Mouse (Mus musculus): ENCODE data around the gene Igdcc3.
A peak's percentile ranks its signal among the peaks of the same experiment; 100 is the strongest.

Gene Igdcc3

DNA sequence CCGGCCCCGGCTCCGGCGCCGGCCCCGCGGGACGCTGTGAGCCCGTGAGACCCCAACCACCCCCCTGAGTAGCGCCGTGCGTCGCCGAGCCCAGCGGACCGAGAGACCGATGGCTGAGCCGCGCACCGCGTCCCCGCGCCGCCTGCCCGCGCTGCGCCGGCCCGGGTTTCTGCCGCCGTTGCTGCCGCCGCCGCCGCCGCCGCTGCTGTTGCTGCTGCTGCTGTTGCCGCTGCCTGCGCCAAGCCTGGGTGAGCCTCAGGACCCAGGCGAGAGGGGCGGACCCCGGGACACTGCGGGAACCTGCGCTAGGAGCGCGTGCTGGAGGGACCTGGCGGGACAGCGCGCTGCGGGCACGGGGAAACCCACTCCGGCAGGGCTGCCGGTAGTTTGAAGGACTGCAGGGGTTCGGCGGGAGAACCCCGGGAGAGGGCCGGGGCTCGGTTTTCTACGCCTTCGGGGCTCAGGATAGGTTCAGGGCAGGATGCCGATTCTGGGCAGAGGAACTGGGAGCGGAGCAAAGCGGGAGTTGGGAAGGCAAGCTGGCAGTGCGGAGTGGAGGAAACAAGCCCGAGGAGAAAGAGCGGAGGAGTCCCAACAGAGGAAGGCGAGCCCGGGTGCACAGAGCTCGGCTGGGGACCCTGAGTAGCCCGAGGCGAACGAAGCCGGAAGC lies 452 bp downstream of the Igdcc3 start:
- DNase-seq = peak; percentile 62

DNA sequence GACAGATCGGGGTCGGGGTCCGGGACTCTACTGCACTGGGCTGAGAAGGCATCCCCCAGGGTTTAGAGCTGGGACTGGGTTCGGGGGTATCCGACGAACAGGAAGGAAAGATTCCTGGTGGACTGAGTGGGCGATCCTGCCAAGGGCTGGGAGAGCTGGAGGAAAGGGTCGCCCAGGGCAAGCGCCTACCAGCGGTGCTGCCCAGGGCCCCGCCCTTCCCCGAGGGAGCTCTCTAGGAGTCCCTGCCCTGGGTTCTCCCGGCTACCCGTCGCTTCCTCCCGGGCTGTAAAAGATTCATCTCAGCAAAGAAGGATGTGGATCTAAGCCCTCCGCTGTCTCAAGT lies 958 bp downstream of the Igdcc3 start:
- no peak for DNase-seq

DNA sequence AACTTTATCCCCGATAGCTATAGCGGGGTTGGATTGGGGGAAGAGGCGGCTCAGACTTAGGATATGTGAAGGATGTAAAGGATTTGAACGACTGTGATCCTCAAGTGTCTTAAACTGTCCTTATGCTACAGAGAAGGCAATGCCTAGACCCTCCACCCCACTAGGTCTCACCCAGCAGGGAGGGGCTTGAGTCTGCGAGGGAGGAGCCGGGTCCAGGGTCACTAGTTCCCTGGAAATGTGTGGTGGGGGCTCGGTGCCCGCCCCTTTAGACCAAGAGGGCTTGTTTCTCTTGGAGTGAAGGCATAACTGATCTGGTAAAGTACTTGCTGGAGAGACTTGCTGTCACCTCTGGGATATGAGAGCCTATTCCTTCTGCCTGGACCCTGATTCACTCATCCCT lies 1.4 kb downstream of the Igdcc3 start:
- no peak for DNase-seq

DNA sequence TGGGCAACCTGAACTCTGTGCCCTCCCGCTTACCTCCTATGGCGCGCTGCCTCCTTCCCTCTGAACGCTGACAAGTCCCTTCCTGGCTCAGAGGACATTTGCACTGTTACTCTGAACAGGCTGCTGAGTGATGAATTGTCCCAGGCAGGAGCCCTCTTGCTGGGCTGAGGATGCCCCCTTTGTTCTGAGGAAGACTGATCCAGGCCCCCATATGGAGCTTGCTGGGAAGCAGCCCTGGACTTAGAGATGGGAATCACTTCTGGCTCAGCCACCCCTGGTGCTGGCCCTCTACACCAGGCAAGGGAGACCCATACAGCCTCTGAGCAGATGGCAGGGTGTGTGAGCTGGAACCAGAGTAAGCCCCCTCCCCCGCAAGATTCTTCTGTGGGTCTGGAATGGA lies 5.0 kb downstream of the Igdcc3 start:
- DNase-seq = no peak

DNA sequence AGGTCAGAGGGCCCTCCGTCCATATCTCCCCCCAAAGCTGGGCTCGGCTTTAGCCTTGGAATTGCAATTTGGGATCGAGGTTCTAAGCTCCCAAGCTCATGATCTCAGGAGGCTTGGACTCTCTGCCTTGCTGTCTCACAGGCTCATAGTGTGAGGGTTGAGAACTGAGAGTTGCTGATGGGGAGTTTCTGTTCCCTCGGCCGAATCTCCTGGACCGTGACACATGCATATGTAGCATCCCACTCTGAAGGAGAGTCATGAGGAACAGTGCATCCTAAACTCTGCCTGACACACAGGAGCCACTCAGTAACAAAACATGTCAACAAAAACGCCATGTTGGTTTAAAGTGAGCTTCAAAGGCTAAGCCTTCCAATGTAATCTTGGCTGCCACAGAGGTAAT lies 7.5 kb downstream of the Igdcc3 start:
- no peak for DNase-seq

DNA sequence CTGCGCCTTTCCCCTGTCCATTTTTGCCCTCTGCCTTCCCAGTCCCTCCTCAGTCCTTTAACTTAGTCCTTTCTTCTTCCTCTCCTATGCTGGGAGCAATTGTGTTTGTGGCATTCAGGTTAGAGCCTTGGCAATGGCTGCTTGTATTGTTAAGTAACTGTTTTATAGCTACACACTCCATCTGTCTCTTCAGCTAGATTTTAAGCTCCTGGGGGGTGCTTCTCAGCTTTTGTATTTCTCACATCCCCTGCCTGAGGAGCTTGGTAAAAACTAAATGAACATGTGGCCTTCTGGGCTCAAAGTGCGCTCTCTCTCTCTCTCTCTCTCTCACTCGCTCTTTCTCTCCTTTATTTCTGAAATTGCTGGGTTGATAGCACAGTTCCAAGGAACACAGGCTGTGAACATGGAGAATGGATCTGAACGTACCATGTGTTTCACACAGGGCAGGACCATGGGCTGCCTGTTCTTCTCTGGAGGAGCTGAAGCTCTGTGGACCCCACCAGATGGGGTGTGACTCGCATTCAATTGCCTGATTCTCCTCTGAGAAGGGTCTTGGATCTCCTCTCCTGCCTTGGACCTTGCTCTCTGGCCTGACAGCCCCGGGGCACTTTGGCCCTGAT lies 11.8 kb downstream of the Igdcc3 start:
- DNase-seq = no peak

DNA sequence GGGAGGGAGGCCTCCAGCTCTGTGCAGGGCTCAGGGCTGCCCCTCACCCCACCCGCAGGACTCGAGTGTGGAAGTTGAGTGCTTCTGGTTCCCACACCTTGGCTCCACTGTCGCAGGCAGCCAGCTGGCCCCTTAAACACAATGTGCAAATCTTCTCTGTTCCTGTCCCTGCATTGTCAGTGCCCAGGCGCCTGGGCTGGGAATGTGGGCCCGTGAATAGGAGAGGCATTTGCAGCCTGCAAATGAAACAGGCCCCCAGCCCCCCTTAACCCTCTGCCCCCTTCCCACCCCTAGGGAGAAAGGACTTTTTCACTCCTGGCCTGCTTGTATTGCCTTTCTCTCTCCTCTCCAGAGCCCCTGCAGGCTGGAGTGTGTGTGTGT lies 12.3 kb downstream of the Igdcc3 start:
- DNase-seq = no peak

DNA sequence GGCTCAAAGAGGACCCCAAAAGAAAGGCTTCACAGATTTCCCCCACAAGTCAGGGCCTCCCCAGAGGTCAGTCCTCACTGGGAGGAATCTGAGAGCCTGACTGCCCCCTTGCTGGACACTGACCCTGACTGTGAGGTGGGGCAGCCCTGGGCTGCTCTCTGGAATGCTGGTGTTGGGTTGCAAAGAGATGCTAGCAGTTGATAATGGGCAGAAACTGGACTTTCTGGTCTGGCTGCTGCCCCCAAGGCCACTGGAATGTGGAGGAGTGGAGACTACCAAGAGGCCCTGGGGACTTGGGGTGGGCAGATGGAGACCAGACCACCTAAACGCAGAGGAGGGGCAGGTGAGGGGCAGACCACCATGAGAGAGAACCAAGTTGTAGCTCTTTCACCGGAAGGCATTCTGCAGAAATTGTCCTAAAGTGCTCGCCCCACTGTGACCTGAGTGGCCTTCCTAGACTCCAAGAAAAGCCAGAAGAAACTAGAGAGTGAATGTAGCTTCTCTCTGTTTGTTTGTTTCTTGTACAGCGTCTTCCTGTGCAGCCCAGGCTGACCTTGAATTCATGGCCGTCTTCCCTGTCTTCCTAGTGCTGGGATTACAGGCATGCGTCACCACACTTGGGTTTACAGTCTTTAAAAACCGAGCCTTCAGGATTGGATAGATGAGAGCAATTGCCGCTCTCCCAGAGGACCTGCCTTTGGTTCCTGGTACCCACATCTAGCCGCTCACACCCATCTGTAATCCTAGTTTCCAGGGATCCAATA lies 13.9 kb downstream of the Igdcc3 start:
- DNase-seq = no peak

DNA sequence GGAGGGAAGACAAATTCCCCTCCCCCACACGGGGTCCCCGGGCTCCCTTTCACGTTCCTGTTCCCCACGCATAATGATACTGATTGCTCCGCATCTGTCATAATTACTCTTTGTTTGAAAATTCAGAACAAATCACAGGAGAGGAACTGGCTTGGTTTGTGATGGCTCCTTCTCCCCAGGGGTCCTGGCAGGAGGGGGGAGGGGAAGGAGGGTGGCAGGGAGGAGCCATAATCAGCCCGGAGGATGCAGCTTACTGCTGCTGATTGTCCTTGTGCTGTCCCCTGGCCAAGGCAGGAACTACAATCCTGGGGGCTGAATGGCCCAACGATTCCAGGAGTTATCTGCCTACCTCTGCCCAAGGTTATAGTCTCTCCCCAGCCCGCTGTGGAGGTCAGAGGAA lies 15.6 kb downstream of the Igdcc3 start:
- DNase-seq = no peak

DNA sequence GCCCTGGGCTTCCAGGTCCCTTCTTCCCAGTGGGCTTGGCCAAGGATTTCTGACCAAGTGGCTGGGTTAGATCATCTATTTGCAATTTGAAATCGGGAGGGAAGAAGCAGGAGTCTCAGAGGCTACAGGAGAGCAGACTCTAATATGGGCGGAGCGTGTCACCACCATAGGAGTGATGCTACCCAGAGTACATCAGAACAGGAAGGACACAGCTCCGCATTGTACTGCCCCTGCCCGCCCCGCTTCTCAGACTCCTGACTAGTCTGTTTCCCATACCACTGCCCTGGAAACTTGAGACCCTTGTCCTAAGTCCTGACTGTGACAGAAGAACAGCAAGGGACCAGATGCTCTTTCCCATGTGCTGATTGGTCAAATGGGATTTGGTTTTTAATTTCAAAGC lies 16.6 kb downstream of the Igdcc3 start:
- DNase-seq = no peak

DNA sequence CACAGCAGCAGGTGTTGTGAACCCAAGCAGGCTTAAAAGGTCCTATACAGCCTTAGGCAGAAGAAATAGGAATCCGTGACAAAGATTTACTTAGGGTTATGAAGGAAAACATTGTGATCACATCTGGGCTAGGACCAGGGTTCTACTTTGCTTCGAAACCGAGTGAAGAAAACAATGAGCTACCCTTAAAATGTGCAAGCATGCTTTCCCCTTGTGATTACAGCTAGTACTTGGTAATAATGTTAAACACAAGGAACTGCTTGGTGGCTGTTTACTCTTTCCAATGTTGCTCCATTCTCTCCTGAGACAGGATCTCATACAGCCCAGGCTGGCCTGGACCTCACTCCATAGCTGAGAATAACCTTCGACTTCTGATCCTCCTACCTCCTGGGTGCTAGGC lies 20.2 kb downstream of the Igdcc3 start:
- no peak for DNase-seq

DNA sequence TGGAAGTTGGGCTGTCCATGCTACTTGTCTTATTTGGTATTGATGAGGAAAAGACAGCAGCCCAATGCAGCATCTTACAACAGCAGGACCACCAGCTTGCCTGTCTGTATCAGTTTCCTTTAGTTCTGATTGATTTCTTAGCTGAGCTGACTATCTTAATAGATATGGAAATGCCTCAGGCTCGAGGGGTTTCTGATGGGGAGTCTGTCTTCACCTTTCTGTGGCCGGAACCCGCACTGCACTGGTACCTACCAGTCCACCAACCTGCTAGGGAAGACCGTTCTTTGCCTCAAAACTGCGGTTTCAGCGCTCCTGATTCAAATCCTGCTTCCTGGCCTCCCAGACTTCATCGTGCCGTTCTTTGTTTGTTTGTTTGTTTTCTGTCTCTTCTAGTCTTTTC lies 20.9 kb downstream of the Igdcc3 start:
- DNase-seq = no peak

DNA sequence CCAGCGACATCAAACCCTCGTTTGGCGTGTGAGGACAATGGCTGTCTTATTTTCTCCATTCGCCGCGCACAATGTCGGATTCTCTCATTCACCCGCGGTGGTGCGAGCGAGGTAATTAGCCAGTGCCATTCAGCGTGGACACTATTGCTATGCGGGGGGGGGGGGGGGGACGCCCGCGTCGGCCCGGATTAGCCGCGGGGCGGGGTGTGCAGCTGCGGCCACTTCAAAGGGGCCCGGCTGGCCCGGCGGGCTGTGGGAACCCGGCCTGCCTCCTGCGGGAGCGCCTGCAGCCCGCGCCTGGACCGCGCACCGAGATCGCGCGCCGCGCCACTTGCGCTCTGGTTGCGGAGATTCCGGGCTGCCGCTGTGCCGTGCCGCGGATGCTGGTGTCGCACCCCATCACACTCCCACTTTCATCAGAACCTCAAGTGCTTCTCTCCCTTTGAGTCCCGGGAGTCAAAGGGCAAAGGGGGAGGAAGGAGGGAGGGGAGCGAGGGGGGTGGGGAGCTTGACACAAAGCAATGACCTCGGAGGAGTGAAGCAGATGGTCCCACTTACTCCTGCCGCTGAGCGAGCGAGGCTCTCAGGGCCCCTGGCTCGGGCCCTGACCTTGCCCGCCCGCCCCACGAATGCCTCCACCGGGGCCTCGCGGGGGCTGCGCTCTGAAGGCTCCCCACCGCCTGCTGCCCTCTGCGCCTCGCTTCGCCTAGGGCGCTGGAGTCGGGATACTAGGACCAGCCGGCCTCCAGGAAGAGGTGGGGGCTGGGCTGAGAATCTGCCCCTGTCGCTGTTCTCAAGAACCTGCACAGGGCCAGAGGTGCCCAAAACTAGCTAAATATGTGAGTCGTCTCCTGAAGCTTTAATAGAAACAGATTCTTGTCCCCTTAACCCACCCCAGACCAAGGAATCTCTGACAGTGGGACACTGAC lies 22.0 kb downstream of the Igdcc3 start:
- peak; percentile 62 for DNase-seq

DNA sequence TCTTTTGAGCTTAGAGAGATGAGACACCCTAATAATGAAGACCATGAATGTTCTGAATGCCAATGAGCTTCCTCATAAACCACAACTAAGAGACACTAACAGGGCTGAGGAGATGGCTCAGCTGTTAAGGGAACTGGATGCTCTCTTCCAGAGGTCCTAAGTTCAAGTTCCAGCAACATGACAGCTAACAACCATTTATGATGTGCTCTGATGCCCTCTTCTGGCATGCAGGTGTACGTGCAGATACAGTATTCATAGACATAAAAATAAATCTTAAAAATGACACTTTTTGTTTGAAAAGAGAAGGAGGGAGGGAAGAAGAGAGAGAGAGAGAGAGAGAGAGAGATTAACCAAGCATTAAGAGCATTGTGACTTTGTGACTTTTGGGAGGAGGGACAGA lies 23.9 kb downstream of the Igdcc3 start:
- no peak for DNase-seq

DNA sequence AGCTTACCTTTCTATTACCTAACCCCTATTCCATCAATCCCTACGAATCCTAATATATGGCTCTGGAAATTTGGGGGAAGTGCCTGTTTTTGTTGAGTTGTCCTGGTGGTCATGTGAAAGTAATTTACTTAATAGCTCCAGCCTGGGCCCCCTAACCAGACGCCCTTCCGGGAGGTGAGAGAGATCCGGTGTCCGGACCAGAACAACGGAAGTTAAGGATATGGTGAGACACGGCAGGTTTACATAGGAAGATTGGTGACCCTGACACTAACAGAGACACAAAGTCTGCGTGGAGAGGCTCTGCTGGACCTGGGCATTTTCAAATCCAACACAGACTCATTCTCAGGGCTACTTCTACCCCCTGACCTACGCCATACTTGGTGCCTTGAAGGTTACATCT lies 25.4 kb downstream of the Igdcc3 start:
- DNase-seq = no peak

DNA sequence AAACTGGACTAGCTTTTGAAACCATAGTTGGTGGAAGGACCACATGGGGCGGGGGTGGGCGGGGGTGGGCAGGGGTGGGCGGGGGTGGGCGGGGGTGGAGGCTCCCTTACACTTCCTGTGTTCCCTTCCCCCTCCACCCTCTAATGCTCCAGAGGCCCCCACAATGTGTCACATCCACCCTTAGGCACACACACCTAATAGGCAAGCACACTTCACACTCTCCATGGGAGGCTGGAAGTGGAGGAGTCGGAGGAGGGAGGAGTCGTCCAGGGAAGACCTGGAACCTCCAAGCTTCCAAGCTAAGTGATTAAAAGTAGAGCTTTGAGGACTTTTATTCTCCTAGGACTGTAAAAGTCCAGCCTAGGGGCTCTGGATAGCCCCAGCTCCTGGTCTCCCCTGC lies 27.5 kb downstream of the Igdcc3 start:
- no peak for DNase-seq

DNA sequence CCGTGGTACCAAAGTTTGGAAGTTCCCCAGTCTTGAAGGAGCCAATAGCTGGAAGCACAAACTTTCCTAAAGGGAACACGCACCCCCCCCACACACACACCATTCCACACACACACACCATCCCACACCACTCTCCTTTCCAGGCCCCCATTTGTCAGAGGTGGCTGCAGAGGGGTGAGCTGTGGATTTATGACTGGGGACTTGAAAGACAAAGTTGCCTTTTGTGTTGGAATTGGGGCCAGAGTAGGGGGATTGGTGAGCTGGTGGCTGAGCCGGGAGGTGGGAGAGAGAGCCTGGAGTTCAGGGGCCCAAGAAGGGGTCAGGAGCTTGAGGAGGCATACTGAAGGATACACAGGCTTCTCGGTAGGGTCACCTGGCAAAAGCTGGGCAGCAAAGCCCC lies 28.0 kb downstream of the Igdcc3 start:
- no peak for DNase-seq

DNA sequence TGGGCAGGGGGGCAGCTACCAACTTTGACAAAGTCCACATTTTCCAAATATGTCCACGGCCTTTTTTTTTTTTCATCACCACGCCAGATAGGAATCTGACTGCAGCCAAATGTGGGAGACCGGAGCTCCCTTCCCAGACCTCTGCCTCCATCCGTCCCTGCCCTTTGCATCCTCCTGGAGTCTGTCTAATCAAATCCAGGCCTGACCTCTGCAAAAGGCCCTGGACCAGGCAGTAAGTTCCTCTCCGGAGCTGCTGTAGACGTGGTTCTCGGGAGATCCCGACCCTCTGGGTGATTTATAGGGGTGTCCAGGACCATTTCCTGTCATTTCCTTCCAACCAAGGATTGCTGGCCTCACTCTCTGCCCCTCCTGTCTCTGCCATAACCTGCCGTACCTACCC lies 31.7 kb downstream of the Igdcc3 start:
- no peak for DNase-seq

DNA sequence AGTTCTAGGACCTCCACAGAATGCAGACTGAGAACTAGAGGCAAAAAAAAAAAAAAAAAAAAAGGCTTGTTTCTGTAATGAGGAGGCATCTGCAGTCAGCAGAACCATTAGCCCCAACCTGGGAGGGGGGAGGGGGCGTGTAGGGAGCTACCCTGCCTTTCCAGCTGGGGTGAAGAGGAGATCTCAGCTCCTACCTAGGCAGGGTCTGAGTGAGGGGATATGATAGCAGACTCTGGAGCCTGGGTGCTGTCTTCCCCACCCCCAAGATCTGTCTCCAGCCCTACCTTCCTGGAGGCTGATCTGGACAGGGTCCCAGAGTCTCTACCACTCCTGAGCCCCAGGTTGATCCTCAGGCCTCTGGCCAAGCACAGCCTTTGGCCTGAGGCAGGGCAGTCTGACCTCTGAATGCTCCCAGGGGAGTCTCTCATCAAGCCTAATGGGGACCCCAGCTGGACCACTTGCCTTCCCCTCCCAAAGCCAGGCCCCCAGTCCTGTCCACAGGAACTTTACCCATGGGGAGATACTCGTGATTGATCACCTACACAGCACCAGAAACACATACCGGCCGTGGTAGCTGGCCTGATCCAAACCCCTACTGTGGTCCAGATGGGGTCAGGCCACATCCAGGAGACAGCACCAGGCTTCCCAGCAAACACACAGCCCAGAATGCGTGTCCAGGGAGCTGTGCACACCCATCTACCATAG lies 34.4 kb downstream of the Igdcc3 start:
- no peak for DNase-seq

DNA sequence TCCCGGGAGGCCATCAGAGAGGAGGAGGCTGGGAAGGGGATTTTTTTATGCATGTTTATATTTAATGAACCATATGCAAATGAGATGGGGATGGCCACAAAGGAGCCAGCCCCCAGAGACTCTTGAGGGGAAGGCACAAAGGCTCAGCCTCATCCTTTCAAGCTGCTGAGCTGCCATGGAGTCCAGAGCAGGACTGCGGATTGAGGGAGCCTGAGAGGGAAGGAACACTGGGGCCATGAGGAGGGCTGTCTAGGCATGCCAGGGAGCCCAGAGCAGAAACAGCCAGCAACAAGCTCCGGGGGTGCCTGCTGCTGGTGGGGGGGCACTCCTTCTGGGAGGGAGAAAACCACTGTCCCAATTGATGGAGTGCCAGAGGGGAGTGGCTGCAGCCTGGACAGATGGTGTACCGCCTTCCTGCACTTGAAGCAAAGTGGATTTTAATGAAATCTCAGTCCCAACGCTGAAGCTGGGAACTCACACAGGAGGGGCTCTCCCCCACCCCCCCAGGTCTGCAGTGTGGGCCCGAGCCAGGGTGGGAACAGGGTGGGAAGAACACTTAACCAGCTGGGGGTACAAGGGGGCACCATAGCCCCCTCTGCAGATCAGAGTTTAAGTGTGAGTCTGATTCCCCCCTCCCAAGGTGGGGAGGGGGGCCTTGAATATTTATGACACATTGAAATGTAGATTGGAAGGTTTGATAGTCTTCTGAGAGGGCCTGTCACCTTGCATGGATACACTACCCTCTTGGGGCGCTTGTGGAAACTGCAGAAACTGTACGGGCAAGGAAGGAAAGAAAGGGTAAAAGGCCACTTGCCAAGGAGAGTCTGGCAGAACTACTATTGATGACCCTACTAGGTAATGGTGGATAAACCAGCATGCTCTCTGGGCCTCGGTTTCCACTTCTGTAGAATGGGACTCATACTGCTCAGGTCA lies 35.2 kb downstream of the Igdcc3 start:
- no peak for DNase-seq

DNA sequence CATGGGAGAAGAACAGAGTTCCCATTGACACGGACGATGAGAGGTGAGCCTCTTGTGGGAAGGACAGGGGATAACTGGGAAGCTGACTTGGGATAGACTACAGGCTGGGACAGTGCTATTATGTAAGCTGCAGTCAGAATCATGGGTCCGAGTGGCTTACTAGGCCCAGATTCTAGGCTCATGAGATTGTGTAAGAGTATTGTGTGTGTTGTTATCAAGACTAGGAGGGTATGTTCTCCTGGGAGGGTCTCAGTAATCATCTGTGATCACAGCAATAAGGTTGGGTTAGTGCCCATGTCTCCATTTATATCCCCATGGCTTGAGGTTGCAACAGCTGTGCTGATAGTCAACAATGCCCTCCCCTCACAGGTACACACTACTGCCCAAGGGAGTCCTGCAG lies 36.5 kb downstream of the Igdcc3 start:
- DNase-seq = no peak

DNA sequence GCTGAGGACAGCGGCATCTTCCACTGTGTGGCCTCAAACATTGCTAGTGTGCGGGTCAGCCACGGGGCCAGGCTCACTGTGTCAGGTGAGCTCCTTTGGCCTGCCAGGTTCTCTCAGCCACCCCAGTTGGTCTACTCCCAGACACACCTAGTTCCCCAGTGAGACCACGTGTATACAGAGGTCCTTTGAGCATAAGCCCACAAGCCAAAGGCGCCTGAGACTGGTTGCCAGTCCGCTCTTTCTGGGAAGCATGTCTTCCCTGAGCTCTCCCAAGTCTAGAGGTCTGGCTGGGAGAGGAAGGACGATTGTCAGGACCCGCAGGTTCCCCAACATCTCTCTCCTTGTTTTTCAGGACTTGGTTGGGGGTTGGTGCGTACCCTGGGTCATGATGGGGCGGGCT lies 36.9 kb downstream of the Igdcc3 start:
- DNase-seq = no peak
